Mouse (Mus musculus) C2C12 (cell line): ENCODE results near the gene Slc31a1. TPM values are rescaled to one million over a fixed set of nuclear protein-coding genes. Genes with fewer than 3 reads are reported as not detected.
A peak's percentile ranks its signal among the peaks of the same experiment; 100 is the strongest.

Experiments
- H3K27me3 ChIP-seq: one replicate; pipeline ENCODE4 v1.6.1; 2011; ENCODE audit not compliant: control insufficient read depth, insufficient read depth, insufficient read length
- H3K36me3 ChIP-seq: one replicate; pipeline ENCODE4 v1.6.1; 2011; ENCODE audit not compliant: control insufficient read depth, insufficient read depth
- H3K4me3 ChIP-seq: one replicate; pipeline ENCODE4 v1.5.1; 2011; ENCODE audit warnings: mild to moderate bottlenecking, control low read depth; ENCODE audit not compliant: poor library complexity, insufficient read depth, severe bottlenecking
- H3K79me2 ChIP-seq: one replicate; pipeline ENCODE4 v1.6.1; 2011; ENCODE audit not compliant: control insufficient read depth, insufficient read depth
- H3K79me3 ChIP-seq: one replicate; pipeline ENCODE4 v1.6.1; 2011; ENCODE audit warnings: low read depth, control low read depth
- H3ac ChIP-seq: one replicate; pipeline ENCODE3; 2011; ENCODE audit warnings: low read depth; ENCODE audit not compliant: control insufficient read depth, insufficient read length
- CEBPB ChIP-seq: IDR thresholded peaks from one replicate; pipeline ENCODE4 v1.6.1; 2011; ENCODE audit warnings: low read depth, mild to moderate bottlenecking, control low read depth, moderate library complexity
- CTCF ChIP-seq: IDR thresholded peaks from one replicate; pipeline ENCODE4 v1.5.1; 2011; ENCODE audit not compliant: control insufficient read depth, insufficient read depth, insufficient read length
- FOSL1 ChIP-seq: IDR thresholded peaks from one replicate; pipeline ENCODE4 v1.8.0; 2011; ENCODE audit warnings: mild to moderate bottlenecking, low read length; ENCODE audit not compliant: poor library complexity, insufficient read depth, severe bottlenecking
- MAX ChIP-seq: IDR thresholded peaks from one replicate; pipeline ENCODE4 v1.6.1; 2011; ENCODE audit warnings: mild to moderate bottlenecking, control low read depth
- MYOD1 ChIP-seq: IDR thresholded peaks from one replicate; pipeline ENCODE4 v1.6.1; 2011; ENCODE audit warnings: low read depth; ENCODE audit not compliant: control insufficient read depth, insufficient read length
- MYOG ChIP-seq: IDR thresholded peaks from one replicate; pipeline ENCODE4 v1.6.1; 2011; ENCODE audit not compliant: control insufficient read depth, insufficient read length; ENCODE audit errors: extremely low read depth
- USF1 ChIP-seq: IDR thresholded peaks from one replicate; pipeline ENCODE4 v1.6.1; 2011; ENCODE audit warnings: low read depth, mild to moderate bottlenecking, control low read depth, moderate library complexity
- polyA plus RNA-seq: library from polyadenylated mRNA; unstranded; fragments of >200 nt; fragmentation: generic; extraction: Trizol; gene quantifications from one replicate; pipeline ENCODE4 v1.2.1, GENCODE M21; 2012; ENCODE audit warnings: missing spikeins

Slc31a1 gene
- polyA plus RNA-seq, 1 experiment: 17.0 TPM

- H3ac ChIP-seq: no peak overlapping the region
- no peaks in the 10 kb centered on the region for H3K79me2 ChIP-seq
- TF ChIP-seq FOSL1 (no peak), MYOD1 (no peak), USF1 (no peak), MYOG (no peak), CEBPB (no peak), MAX (no peak), CTCF (no peak)
- H3K27me3 ChIP-seq: no peaks in the 10 kb centered on the region
- H3K79me3 ChIP-seq: no peaks in the 10 kb centered on the region
- H3K4me3 ChIP-seq: no peak overlapping the region
- peaks cover 23% of the 10 kb centered on the region for H3K36me3 ChIP-seq
Observed at GRCm38 (mm10) chr4:62344000-62344399, 16.5 kb upstream of the Slc31a1 start.

DNA sequence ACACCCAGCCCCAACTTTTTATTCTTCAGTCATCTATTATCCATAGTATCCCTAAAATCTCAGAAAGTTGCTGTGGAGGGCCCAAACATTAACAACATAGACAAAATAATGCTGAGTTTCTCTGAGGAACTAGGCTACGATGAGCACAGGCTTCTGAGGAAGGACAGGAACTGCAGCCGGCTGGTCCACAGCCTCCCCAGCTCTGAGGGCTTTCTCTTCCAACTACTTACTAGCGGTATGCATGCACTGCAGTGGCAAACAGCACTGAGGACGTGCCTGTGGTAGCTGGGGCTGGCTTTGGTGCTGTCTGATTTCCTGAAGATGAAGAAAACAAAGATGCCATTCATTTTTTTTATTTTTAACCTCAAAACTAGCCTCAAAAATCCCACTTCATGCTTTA is 14.7 kb upstream of the Slc31a1 start:
- peaks cover 11% of the 10 kb centered on the region for H3K36me3 ChIP-seq
- no peaks in the 10 kb centered on the region for H3K79me3 ChIP-seq
- no peak overlapping the region for H3ac ChIP-seq
- H3K4me3 ChIP-seq: no peak overlapping the region
- no peaks in the 10 kb centered on the region for H3K27me3 ChIP-seq
- TF ChIP-seq USF1 (no peak), MYOD1 (no peak), CTCF (no peak), MAX (no peak), MYOG (no peak), CEBPB (no peak), FOSL1 (no peak)
- H3K79me2 ChIP-seq: no peaks in the 10 kb centered on the region

- TF ChIP-seq CTCF: no peak
- no peak for TF ChIP-seq USF1
- no peak for TF ChIP-seq FOSL1
- TF ChIP-seq MYOG: no peak
- no peak for TF ChIP-seq CEBPB
- no peak for TF ChIP-seq MAX
- no peak for TF ChIP-seq MYOD1
- H3K36me3 ChIP-seq: peaks cover 18% of the 10 kb centered on the region
- H3ac ChIP-seq: no peak overlapping the region
- no peaks in the 10 kb centered on the region for H3K27me3 ChIP-seq
- no peaks in the 10 kb centered on the region for H3K79me2 ChIP-seq
- no peak overlapping the region for H3K4me3 ChIP-seq
- no peaks in the 10 kb centered on the region for H3K79me3 ChIP-seq
Observed at GRCm38 (mm10) chr4:62347605-62348328, 12.8 kb upstream of the Slc31a1 start.

DNA sequence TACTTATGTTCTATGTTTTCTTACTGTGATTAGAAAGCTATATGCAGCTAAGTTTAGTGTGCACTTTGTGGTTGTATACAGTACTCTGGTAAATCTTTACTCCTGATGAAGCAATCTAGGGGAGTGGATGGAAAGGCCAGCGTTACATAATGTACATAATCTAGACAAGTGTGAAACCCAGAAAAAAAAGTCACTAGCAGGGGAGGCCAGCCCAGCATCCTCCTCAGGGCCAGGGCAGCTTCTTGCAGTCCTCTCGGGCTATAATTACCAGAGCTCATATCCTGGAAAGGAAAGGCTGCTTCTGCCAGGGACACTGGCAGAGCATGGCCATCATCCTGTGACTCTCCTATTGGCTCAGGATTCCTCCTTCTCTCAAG is 12.2 kb upstream of the Slc31a1 start:
- H3K4me3 ChIP-seq: no peak overlapping the region
- peaks cover 18% of the 10 kb centered on the region for H3K36me3 ChIP-seq
- H3K79me3 ChIP-seq: no peaks in the 10 kb centered on the region
- H3K27me3 ChIP-seq: no peaks in the 10 kb centered on the region
- no peak overlapping the region for H3ac ChIP-seq
- no peaks in the 10 kb centered on the region for H3K79me2 ChIP-seq
- no peak for TF ChIP-seq MYOG
- TF ChIP-seq CTCF: no peak
- TF ChIP-seq USF1: no peak
- no peak for TF ChIP-seq FOSL1
- no peak for TF ChIP-seq MAX
- no peak for TF ChIP-seq MYOD1
- no peak for TF ChIP-seq CEBPB

GRCm38 (mm10) chr4:62349371-62349770 is 11.2 kb upstream of the Slc31a1 start:
- Histone ChIP-seq H3K79me2 (no peaks in the 10 kb centered on the region), H3ac (no peak overlapping the region)
- TF ChIP-seq CTCF: no peak
- TF ChIP-seq CEBPB: peak; percentile 39

GRCm38 (mm10) chr4:62357631-62358148 is 2.8 kb upstream of the Slc31a1 start:
- H3K27me3 ChIP-seq: no peaks in the 10 kb centered on the region
- no peak overlapping the region for H3ac ChIP-seq
- H3K79me2 ChIP-seq: peaks cover 47% of the 10 kb centered on the region
- no peak overlapping the region for H3K4me3 ChIP-seq
- H3K36me3 ChIP-seq: no peaks in the 10 kb centered on the region
- peaks cover 24% of the 10 kb centered on the region for H3K79me3 ChIP-seq
- TF ChIP-seq CTCF: no peak
- no peak for TF ChIP-seq USF1
- TF ChIP-seq FOSL1: no peak
- no peak for TF ChIP-seq CEBPB
- no peak for TF ChIP-seq MYOD1
- TF ChIP-seq MYOG: no peak
- no peak for TF ChIP-seq MAX

More at GRCm38 (mm10) chr4:62349371-62349770, 11.2 kb upstream of the Slc31a1 start:
- Histone ChIP-seq H3K27me3 (no peaks in the 10 kb centered on the region), H3K79me3 (no peaks in the 10 kb centered on the region), H3K36me3 (peaks cover 12% of the 10 kb centered on the region), H3K4me3 (no peak overlapping the region)
